Mouse (Mus musculus): ENCODE results near the gene Nhp2. TPM values are rescaled to one million over a fixed set of nuclear protein-coding genes. Genes with fewer than 3 reads are reported as not detected.

The Nhp2 gene
- polyA plus RNA-seq (2015; fragmentation: Nextera tagmentation; extraction: Ambion mirVana): 84.4 and 92.2 TPM in 2 replicates

GRCm38 (mm10) chr11:51619409-51620060, at the start of gene Nhp2:
Gene Nhp2, plus strand, starts transcription at chr11:51619735.

GRCm38 (mm10) chr11:51584431-51585248, 34.9 kb upstream of the Nhp2 start, which contains the start of gene Phykpl:
Gene Phykpl, plus strand, starts transcription at chr11:51584757.

DNA sequence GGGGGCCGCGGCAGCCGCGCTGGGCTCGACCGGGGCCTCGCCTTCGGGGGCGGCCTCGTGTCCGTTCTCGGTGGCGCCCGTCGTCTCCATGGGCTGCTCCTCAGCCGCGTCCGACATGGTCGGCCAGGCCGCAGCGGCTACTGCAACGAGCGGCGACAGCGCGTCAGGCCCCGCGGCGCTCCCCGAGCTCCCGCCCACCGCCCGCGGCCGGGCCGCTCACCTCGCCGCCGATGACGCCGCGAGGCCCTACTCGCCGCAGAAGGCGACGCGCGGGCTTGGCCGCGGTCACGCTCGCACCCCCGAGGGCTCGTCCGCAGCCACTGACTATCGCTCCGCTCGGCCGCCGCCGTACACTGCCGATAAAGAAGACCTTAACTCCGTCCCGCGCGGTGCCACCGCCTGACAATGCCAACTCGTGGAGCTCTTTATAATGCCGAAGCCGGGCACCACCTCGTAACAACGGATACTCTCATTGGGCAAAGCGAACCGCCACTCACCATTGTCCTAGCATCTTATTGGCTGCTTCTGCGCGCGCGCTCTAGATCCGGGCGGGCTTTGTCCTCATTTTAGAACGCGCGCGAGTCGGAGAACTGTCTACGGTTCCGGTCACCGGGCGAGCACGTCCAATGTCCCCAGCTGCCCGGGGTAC, 13.0 kb upstream of the Nhp2 start, which contains the start of gene Hnrnpab:
TSS of gene Hnrnpab (minus strand) at position 401 of the 649 bp plus-strand sequence.

DNA sequence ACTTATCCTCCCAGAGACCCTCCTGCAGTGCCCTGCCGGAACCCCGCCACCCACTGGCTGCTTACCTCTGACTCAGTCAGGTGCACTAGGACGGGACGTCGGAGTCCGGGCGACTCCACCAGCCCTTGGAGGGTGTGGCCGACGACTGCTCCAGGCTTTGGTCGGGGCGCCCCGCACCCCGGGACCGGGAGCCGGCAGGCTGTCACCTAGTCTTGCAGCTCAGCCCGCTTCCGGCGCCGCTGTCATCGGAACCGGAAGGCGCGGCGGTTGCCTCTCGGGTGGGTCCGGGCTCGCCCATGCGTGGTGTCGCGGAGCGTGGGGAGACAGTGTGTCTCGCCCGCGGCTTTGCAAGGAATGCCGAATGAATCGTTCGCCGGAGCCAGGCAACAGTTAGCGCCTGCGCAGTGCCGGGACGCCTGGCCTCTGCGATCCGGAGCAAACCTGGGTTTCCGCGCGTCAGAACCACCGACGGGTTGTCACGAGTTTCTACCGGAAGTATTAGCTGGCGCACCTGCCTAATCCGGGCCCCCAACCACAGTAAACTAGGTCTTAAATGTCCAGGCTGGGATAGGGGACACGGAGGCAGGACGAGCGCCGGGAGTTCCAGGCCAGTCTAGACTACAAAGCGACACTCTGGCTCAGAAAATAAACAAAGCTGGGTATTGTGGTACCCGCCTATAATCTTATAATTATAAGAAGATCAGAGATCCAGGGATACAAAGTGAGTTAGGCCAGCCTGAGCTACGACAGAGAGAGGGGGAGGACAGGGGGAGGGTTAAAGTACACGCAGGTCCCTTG, 16.2 kb downstream of the Nhp2 start, which contains the start of gene Rmnd5b:
TSS of gene Rmnd5b (minus strand) at position 372 of the 798 bp plus-strand sequence.

GRCm38 (mm10) chr11:51650691-51651515, 31.4 kb downstream of the Nhp2 start, which contains the start of the genes N4bp3 and D930048N14Rik:
Gene N4bp3, minus strand, starts transcription at chr11:51650842.
Gene D930048N14Rik, plus strand, starts transcription at chr11:51650954.

Other genes with a start within 250 kb of the Nhp2 start
- gene Phykpl, start 35.0 kb upstream of the Nhp2 start, polyA plus RNA-seq (2015; fragmentation: Nextera tagmentation; extraction: Ambion mirVana): 14.8 and 15.4 TPM in 2 replicates
- 179 and 199 TPM in 2 replicates for gene Hnrnpab, start 12.9 kb upstream of the Nhp2 start, polyA plus RNA-seq (2015; fragmentation: Nextera tagmentation; extraction: Ambion mirVana)
- gene Rmnd5b, start 16.2 kb downstream of the Nhp2 start, polyA plus RNA-seq (2015; fragmentation: Nextera tagmentation; extraction: Ambion mirVana): 30.9 and 35.1 TPM in 2 replicates
- 7.1 and 7.7 TPM in 2 replicates for gene N4bp3, start 31.1 kb downstream of the Nhp2 start, polyA plus RNA-seq (2015; fragmentation: Nextera tagmentation; extraction: Ambion mirVana)
- gene D930048N14Rik, start 31.2 kb downstream of the Nhp2 start, polyA plus RNA-seq (2015; fragmentation: Nextera tagmentation; extraction: Ambion mirVana): 1.7 and 1.9 TPM in 2 replicates
- 69.0 and 74.0 TPM in 2 replicates for gene 0610009B22Rik, start 69.1 kb downstream of the Nhp2 start, polyA plus RNA-seq (2015; fragmentation: Nextera tagmentation; extraction: Ambion mirVana)
- 9.7 and 12.4 TPM in 2 replicates for gene Sec24a, start 143.9 kb downstream of the Nhp2 start, polyA plus RNA-seq (2015; fragmentation: Nextera tagmentation; extraction: Ambion mirVana)
- 127 and 147 TPM in 2 replicates for gene Sar1b, start 144.0 kb downstream of the Nhp2 start, polyA plus RNA-seq (2015; fragmentation: Nextera tagmentation; extraction: Ambion mirVana)
- 1.1 and 1.4 TPM in 2 replicates for gene Jade2, start 237.9 kb downstream of the Nhp2 start, polyA plus RNA-seq (2015; fragmentation: Nextera tagmentation; extraction: Ambion mirVana)

Data from urinary bladder, postnatal 0 days (tissue).